Mouse (Mus musculus): Measurements from ENCODE around the gene Thpo.

- TF ChIP-seq CTCF (IDR thresholded peaks at IDR 0.05; ENCODE audit: control insufficient read depth, insufficient read depth, insufficient read length) (no peak), USF1 (IDR thresholded peaks at IDR 0.05; ENCODE audit: low read depth) (no peak), MYOG (IDR thresholded peaks at IDR 0.05; ENCODE audit: control insufficient read depth, extremely low read depth, insufficient read length) (no peak), CEBPB (IDR thresholded peaks at IDR 0.05; ENCODE audit: low read depth) (no peak), FOSL1 (IDR thresholded peaks at IDR 0.05; ENCODE audit: insufficient read depth, low read length, poor library complexity, severe bottlenecking) (no peak), MYOD1 (IDR thresholded peaks at IDR 0.05; ENCODE audit: control insufficient read depth, insufficient read length, low read depth) (no peak), MAX (IDR thresholded peaks at IDR 0.05) (no peak)
Measured at GRCm38 (mm10) chr16:20712889-20713288, 21.4 kb downstream of the Thpo start.

All from C2C12 (cell line).